Mouse (Mus musculus) hindbrain, embryonic 14.5 days (tissue): Measurements from ENCODE around the gene Sdf2l1. TPM values are rescaled to one million over a fixed set of nuclear protein-coding genes. Genes with fewer than 3 reads are reported as not detected.

Source experiments
- ATAC-seq: fragments of 200-750 bp; cut with Nextera tagmentation; 2 replicates; pipeline ENCODE4 v1.8.0; 2017; ENCODE audit warnings: moderate number of reproducible peaks, mild to moderate bottlenecking, moderate TSS enrichment, moderate library complexity; ENCODE audit not compliant: low FRiP score
- DNase-seq: peaks from one replicate; pipeline ENCODE4 v3.0.0-alpha.2; 2015; ENCODE audit warnings: low spot score
- H3K27ac ChIP-seq: fragments of 300-500 bp; sonication (generic); 2 replicates; pipeline ENCODE4 v1.5.1; 2014; ENCODE audit warnings: mild to moderate bottlenecking, moderate library complexity
- H3K27me3 ChIP-seq: fragments of 300-500 bp; sonication (generic); 2 replicates; pipeline ENCODE4 v1.6.1; 2014; ENCODE audit warnings: mild to moderate bottlenecking, low read length, mixed read lengths; ENCODE audit not compliant: control insufficient read depth, insufficient read depth
- H3K36me3 ChIP-seq: fragments of 300-500 bp; sonication (generic); replicated peaks from 2 replicates; pipeline ENCODE4 v1.6.1; 2014; ENCODE audit not compliant: control insufficient read depth, insufficient read depth
- H3K4me1 ChIP-seq: fragments of 300-500 bp; sonication (generic); replicated peaks from 2 replicates; pipeline ENCODE4 v1.6.1; 2014; ENCODE audit warnings: antibody characterized with exemption, low read length, mixed read lengths; ENCODE audit not compliant: control insufficient read depth, insufficient read depth
- H3K4me2 ChIP-seq: fragments of 300-500 bp; sonication (generic); replicated peaks from 2 replicates; pipeline ENCODE4 v1.6.1; 2014; ENCODE audit warnings: mild to moderate bottlenecking, moderate library complexity
- H3K4me3 ChIP-seq: fragments of 300-500 bp; sonication (generic); replicated peaks from 2 replicates; pipeline ENCODE4 v1.5.1; 2014; ENCODE audit warnings: mild to moderate bottlenecking, low read length
- H3K9ac ChIP-seq: fragments of 300-500 bp; sonication (generic); 2 replicates; pipeline ENCODE4 v1.6.1; 2014
- H3K9me3 ChIP-seq: fragments of 300-500 bp; sonication (generic); 2 replicates; pipeline ENCODE4 v1.6.1; 2016; ENCODE audit warnings: low read length; ENCODE audit not compliant: control insufficient read depth
- WGBS: fragments of 180-500 bp; shearing (Covaris S2); extraction: QIAGEN DNeasy Blood & Tissue Kit; methylation state at CpG from one replicate; pipeline ENCODE4 v1.1.7; 2014; 5-methylcytosine and 5-hydroxymethylcytosine counted together
- polyA plus RNA-seq: library from polyadenylated mRNA; unstranded; fragments of >200 nt; fragmentation: Nextera tagmentation; extraction: Ambion mirVana; gene quantifications from 2 replicates; pipeline ENCODE4 v1.2.1, GENCODE M21; 2014

Gene Sdf2l1
- polyA plus RNA-seq, 1 experiment from 2014 or later = 24.5 TPM

DNA sequence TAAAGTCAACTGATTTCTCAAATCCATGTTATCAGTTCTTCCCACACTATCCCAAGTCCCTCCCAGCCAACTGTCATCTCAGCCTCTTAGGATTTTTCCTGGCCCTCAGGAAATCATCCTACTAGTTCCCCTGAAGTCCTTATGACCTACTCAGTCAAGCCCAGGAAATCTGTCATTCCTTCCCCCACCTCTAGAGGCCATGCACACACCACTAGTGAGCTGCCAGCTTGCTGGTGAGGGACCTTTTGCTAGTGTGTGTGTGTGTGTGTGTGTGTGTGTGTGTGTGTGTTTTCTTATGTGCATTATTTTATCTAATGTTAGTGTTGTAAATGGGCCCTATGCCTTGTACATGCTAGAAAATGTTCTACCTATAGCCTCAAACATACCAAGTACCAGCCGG lies 4.9 kb downstream of the Sdf2l1 start:
- no peak overlapping the region for H3K4me2 ChIP-seq
- no peak for ATAC-seq
- no peaks in the 10 kb centered on the region for H3K27me3 ChIP-seq
- DNase-seq = no peak
- H3K27ac ChIP-seq = no peak overlapping the region
- no peak overlapping the region for H3K9ac ChIP-seq
- 95% methylated on average over 1 of the region's 1 CpGs for WGBS
- no peaks in the 10 kb centered on the region for H3K9me3 ChIP-seq
- H3K4me1 ChIP-seq = peaks cover 25% of the 10 kb centered on the region
- no peaks in the 10 kb centered on the region for H3K36me3 ChIP-seq
- H3K4me3 ChIP-seq = no peak overlapping the region

- ATAC-seq = peak; percentile 91
- Histone ChIP-seq H3K4me3 (peak within 1 kb of the TSS; percentile 40), H3K4me1 (peaks cover 15% of the 10 kb centered on the region), H3K9ac (peak within 1 kb of the TSS; percentile 50), H3K36me3 (no peaks in the 10 kb centered on the region), H3K9me3 (no peaks in the 10 kb centered on the region), H3K27ac (no peak within 1 kb of the TSS), H3K4me2 (peak within 1 kb of the TSS; percentile 75), H3K27me3 (no peaks in the 10 kb centered on the region)
- peak; percentile 85 for DNase-seq
- WGBS = under 1% methylated on average over 25 of the region's 25 CpGs
Measured at GRCm38 (mm10) chr16:17124871-17125520, 7.2 kb downstream of the Sdf2l1 start, which contains the start of gene 2610318N02Rik. 2610318N02Rik (minus strand) TSS chr16:17125167.

DNA sequence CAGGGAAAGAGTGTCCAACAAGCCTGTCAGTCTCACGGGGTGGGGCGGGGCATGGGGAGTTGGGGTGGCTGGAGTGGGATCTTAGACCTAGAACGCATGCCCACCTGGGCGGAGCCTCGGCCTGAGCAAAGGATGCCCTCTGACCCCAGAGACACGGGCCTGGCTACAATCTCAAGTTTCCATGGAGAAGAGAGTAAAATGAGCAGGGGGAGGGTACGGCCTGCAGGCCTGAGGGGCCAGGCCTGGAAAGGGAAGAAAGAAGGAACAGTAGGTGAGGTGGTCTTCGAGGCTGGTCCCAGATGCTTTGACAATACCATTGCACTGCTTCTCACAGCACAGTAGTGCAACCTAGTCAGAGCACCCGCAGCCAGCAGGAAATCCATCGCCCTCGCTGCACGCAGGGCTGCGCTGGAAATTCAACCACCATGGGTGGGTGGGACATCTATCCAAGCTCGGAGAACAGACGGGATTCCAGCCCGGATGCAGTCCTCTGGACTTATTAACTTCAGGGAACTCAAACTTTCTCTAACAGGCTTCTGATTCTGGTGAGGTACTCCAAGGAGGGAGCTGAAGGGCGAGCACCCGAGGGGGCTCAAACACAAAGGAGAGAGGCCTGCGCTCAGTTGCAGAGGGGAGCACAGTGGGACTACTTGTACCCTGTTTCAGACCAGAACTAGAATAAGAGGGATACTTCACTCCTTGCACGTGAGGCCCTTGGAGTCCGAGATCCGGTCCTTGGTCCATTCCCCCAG lies 7.9 kb downstream of the Sdf2l1 start:
- peak overlapping the region; percentile 75 for H3K4me2 ChIP-seq
- H3K36me3 ChIP-seq = no peaks in the 10 kb centered on the region
- peaks cover 15% of the 10 kb centered on the region for H3K4me1 ChIP-seq
- peak overlapping the region; percentile 50 for H3K9ac ChIP-seq
- H3K27ac ChIP-seq = no peak overlapping the region
- peak overlapping the region; percentile 40 for H3K4me3 ChIP-seq
- no peaks in the 10 kb centered on the region for H3K9me3 ChIP-seq
- ATAC-seq (peak; percentile 38), DNase-seq (no peak)
- H3K27me3 ChIP-seq = no peaks in the 10 kb centered on the region
- 2% methylated on average over 22 of the region's 22 CpGs for WGBS

DNA sequence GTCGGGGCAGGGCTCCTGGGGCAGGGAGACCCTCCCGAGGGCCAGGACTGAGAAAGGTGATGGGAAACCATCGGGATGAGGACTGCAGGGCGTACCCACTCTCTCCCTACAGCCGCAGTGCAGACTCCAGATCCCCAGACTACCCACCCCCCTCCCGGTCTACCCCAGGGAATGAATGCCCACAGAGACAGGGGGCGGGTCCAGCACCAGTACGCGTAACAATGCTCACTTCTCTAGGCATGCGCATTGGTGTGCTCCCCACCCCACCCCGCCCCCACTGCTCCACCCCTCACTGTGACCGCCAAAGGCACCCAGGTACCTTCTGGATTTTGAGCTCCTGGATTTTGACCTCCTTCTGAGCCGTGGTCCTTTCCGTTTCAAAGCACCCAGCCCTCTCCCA lies 10.6 kb downstream of the Sdf2l1 start:
- H3K9me3 ChIP-seq = no peaks in the 10 kb centered on the region
- no peak overlapping the region for H3K9ac ChIP-seq
- H3K4me1 ChIP-seq = peaks cover 15% of the 10 kb centered on the region
- 44% methylated on average over 14 of the region's 14 CpGs for WGBS
- no peak overlapping the region for H3K27ac ChIP-seq
- no peaks in the 10 kb centered on the region for H3K27me3 ChIP-seq
- peak overlapping the region; percentile 39 for H3K4me2 ChIP-seq
- no peak for DNase-seq
- no peaks in the 10 kb centered on the region for H3K36me3 ChIP-seq
- 0 out of 2 replicates have a peak, but pooled peaks have one; percentile 21 for ATAC-seq
- peak overlapping the region; percentile 12; the same call in 1 of the 2 replicates for H3K4me3 ChIP-seq

- H3K4me2 ChIP-seq = no peak overlapping the region
- H3K4me3 ChIP-seq = no peak overlapping the region
- no peaks in the 10 kb centered on the region for H3K9me3 ChIP-seq
- H3K4me1 ChIP-seq = no peaks in the 10 kb centered on the region
- no peak overlapping the region for H3K9ac ChIP-seq
- 93% methylated on average over 5 of the region's 5 CpGs for WGBS
- DNase-seq (no peak), ATAC-seq (no peak)
- H3K27ac ChIP-seq = no peak overlapping the region
- no peaks in the 10 kb centered on the region for H3K27me3 ChIP-seq
- H3K36me3 ChIP-seq = 0 out of 2 replicates have a peak, but pooled peaks cover 4% of the 10 kb centered on the region
Measured at GRCm38 (mm10) chr16:17117309-17117799, 14.8 kb downstream of the Sdf2l1 start.

GRCm38 (mm10) chr16:17110771-17111743 lies 21.1 kb downstream of the Sdf2l1 start, which contains the start of gene Ppil2:
Ppil2 (minus strand) TSS chr16:17111257.
- Histone ChIP-seq H3K36me3 (peaks cover 26% of the 10 kb centered on the region), H3K4me2 (peak within 1 kb of the TSS; percentile 77), H3K4me3 (peak within 1 kb of the TSS; percentile 53), H3K4me1 (peaks cover 8% of the 10 kb centered on the region), H3K9ac (peak within 1 kb of the TSS; percentile 52), H3K27me3 (no peaks in the 10 kb centered on the region), H3K9me3 (no peaks in the 10 kb centered on the region), H3K27ac (peak within 1 kb of the TSS; percentile 23; the same call in 1 of the 2 replicates)
- 9% methylated on average over 38 of the region's 38 CpGs for WGBS
- peak; percentile 86 for ATAC-seq
- DNase-seq = peak; percentile 88

- Histone ChIP-seq H3K27me3 (no peaks in the 10 kb centered on the region), H3K4me1 (no peaks in the 10 kb centered on the region; the same call in 1 of the 2 replicates), H3K9me3 (no peaks in the 10 kb centered on the region), H3K9ac (no peak overlapping the region), H3K36me3 (peaks cover 86% of the 10 kb centered on the region), H3K27ac (no peak overlapping the region), H3K4me2 (no peak overlapping the region), H3K4me3 (no peak overlapping the region)
- no peak for DNase-seq
- ATAC-seq = no peak
- 80% methylated on average over 4 of the region's 4 CpGs for WGBS
Measured at GRCm38 (mm10) chr16:17104600-17104999, 27.6 kb downstream of the Sdf2l1 start.

GRCm38 (mm10) chr16:17102630-17103220 lies 29.5 kb downstream of the Sdf2l1 start:
- Histone ChIP-seq H3K4me3 (no peak overlapping the region), H3K27ac (no peak overlapping the region), H3K4me2 (no peak overlapping the region), H3K36me3 (peaks cover 90% of the 10 kb centered on the region), H3K27me3 (no peaks in the 10 kb centered on the region), H3K4me1 (no peaks in the 10 kb centered on the region), H3K9ac (no peak overlapping the region), H3K9me3 (no peaks in the 10 kb centered on the region)
- DNase-seq (peak; percentile 30), ATAC-seq (peak; percentile 56; the same call in 1 of the 2 replicates)
- WGBS = 78% methylated on average over 7 of the region's 7 CpGs
